ENCODE assay signal across 8 mouse cellular contexts in the genomic region with DNA sequence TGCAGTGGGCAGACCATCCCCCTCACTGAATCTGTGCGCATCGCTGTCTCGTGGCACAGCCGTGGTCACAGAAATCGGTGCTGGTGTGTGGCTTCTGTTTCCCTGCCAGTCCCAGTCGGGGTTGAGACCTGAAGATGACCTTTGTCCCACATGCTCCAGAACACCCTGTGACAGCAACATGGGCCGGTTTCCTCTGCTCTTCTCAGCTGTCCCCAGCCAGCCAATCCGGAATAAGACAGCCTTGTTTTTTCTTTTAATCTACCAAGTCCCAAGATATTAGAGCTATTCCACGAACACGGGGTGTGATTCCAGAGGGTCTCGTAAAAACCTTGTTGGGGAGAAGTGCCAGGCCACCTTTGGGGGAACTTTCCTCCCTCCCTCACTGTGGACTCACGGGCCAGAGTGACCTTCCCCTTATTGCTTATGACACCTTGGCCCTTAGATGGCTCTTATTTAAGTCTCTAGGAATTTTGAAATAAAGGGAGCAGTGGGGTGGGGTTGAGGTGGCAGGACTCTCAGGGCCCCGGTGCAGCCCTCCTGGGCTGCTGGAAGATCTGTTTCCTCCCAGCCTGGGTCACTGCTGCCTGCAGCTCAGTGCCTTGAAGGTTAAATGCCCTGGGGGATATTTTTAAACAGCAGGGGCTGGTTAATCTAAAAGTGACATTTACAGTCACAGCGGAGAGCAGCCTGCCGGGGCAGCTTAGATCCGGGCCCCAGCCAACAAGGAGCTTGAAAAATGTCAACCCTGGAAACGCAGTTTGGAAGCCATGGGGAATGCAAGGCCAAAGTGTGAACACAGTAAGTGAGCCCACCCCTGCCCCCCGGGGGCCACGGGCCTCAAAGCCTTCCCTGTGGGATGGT. TPM values are rescaled to one million over a fixed set of nuclear protein-coding genes. Genes with fewer than 3 reads are reported as not detected.
A peak's percentile ranks its signal among the peaks of the same experiment; 100 is the strongest.
DNase-seq lines count a peak whose midpoint lies in the region; ATAC-seq and TF ChIP-seq lines count a peak whose summit lies in the region.

TSS of gene Acacb (plus strand) at position 508 of the 861 bp plus-strand sequence.

- H3K4me1 ChIP-seq in heart, embryonic 10.5 days, result peaks cover 48% of the 10 kb centered on the region
- H3K4me1 ChIP-seq in kidney, postnatal 0 days (replicated peaks; ENCODE audit: insufficient read depth, low read length), result no peaks in the 10 kb centered on the region; the same call in 1 of the 2 replicates

- no peaks in the 10 kb centered on the region for H3K9me3 ChIP-seq in heart, embryonic 10.5 days
- H3K9me3 ChIP-seq in kidney, postnatal 0 days (replicated peaks; ENCODE audit: low read length), result no peaks in the 10 kb centered on the region

- TF ChIP-seq CTCF in kidney, postnatal 0 days (IDR thresholded peaks at IDR 0.05; ENCODE audit: low read depth), result no peak

- 19% methylated on average over 19 of the region's 19 CpGs for WGBS in heart, embryonic 10.5 days
- 35% methylated on average over 19 of the region's 19 CpGs for WGBS in kidney, postnatal 0 days

- H3K27me3 ChIP-seq in heart, embryonic 10.5 days (ENCODE audit: insufficient read depth, poor library complexity, severe bottlenecking), result no peaks in the 10 kb centered on the region
- no peaks in the 10 kb centered on the region for H3K27me3 ChIP-seq in kidney, postnatal 0 days (ENCODE audit: insufficient read depth, low read length)

- H3K4me3 ChIP-seq in heart, embryonic 10.5 days, result peak within 1 kb of the TSS; percentile 49
- no peak within 1 kb of the TSS for H3K4me3 ChIP-seq in kidney, postnatal 0 days (replicated peaks; ENCODE audit: low read depth, low read length)

- 0 out of 2 replicates have a peak, but pooled peaks cover 2% of the 10 kb centered on the region for H3K36me3 ChIP-seq in heart, embryonic 10.5 days
- no peaks in the 10 kb centered on the region for H3K36me3 ChIP-seq in kidney, postnatal 0 days (ENCODE audit: insufficient read depth, low read length)

- peak within 1 kb of the TSS; percentile 90 for H3K27ac ChIP-seq in heart, embryonic 10.5 days
- peak within 1 kb of the TSS; percentile 74 for H3K27ac ChIP-seq in kidney, postnatal 0 days

- DNase-seq in embryo, embryonic 10.5 days (ENCODE audit: low spot score), result peak; percentile 27
- DNase-seq in embryo, embryonic 10 days (ENCODE audit: low spot score), result no peak
- peak; percentile 68 for DNase-seq in adrenal gland, postnatal 10 days
- DNase-seq in heart, embryonic 10.5 days (ENCODE audit: low spot score), result peak; percentile 82
- no peak for DNase-seq in kidney, postnatal 0 days (ENCODE audit: low spot score)
- no peak for DNase-seq in spleen, postnatal 14 days (ENCODE audit: low spot score in 2 of 2)
- no peak for DNase-seq in thymus, postnatal 10 days (ENCODE audit: low spot score in 2 of 2)
- DNase-seq in layer of hippocampus, postnatal 10 days (ENCODE audit: low spot score in 2 of 2), result no peak

- no peak within 1 kb of the TSS for H3K4me2 ChIP-seq in kidney, postnatal 0 days (ENCODE audit: low read length)

- peak; percentile 65 for ATAC-seq in kidney, postnatal 0 days (replicated peaks; ENCODE audit: low FRiP score, low read depth)

- peak within 1 kb of the TSS; percentile 32; the same call in 1 of the 2 replicates for H3K9ac ChIP-seq in kidney, postnatal 0 days (ENCODE audit: low read depth, low read length)

RNA-seq across cellular contexts. Expression of gene Acacb, which starts in this region (rescaled TPM):
- total RNA-seq in adrenal gland, postnatal 10 days (2021), result 100 to 1,000 TPM; 113 to 138 TPM
- polyA plus RNA-seq in heart, embryonic 10.5 days (2016; fragmentation: Nextera tagmentation; extraction: Ambion mirVana), result 5.8 and 11.7 TPM in 2 replicates
- 4.4 and 4.6 TPM in 2 replicates for polyA plus RNA-seq in kidney, postnatal 0 days (2015; fragmentation: Nextera tagmentation; extraction: Ambion mirVana)
- total RNA-seq in layer of hippocampus, postnatal 10 days (2021), result 1 to 10 TPM; 4.9 to 5.5 TPM

Comparison
In these comparisons a context has a peak if more than half of its experiments do, and no peak if none do; other contexts are left out.
1. RNA of gene Acacb (total RNA-seq): 113 to 138 TPM in adrenal gland, postnatal 10 days; 4.9 to 5.5 TPM in layer of hippocampus, postnatal 10 days; every median in the first group is over 10 times any median in the second.
2. DNase-seq: peak in embryo, embryonic 10.5 days (single experiment), adrenal gland, postnatal 10 days (single experiment) and heart, embryonic 10.5 days (single experiment); none in embryo, embryonic 10 days (single experiment), kidney, postnatal 0 days (single experiment), spleen, postnatal 14 days (0 of 2), thymus, postnatal 10 days (0 of 2) and layer of hippocampus, postnatal 10 days (0 of 2).